ENCODE assay signal across 19 mouse cellular contexts in the genomic region with DNA sequence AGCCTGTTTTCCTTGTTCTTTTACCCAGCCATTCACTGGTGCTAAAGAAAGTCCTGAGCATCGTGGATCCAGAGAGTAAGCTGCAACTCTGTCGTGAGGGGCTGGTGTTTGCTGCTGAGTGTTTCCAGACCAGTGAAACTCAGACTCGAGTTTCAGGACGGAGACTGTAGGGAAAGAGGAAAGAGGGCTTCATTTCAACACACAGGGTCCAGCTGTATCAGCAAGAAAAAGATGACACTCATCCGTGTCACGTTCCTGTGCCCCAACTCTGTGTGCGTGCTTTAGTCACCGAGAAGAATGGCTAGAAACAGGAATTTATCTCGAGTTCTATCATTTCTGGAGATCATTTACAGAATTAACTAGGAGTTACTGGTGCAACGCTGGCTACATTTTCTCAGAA. TPM values are rescaled to one million over a fixed set of nuclear protein-coding genes. Genes with fewer than 3 reads are reported as not detected.
A peak's percentile ranks its signal among the peaks of the same experiment; 100 is the strongest.
DNase-seq lines count a peak whose midpoint lies in the region; ATAC-seq and TF ChIP-seq lines count a peak whose summit lies in the region.
"Had no signal": no experiment of that assay in that cellular context is flagged by ENCODE, and none has a peak within 500 bp of the region (broad histone marks: within the 10 kb centered on the region; RNA-seq: fewer than 3 reads in every experiment).

No protein-coding gene starts in this region.

- H3K36me3 ChIP-seq in kidney, embryonic 15.5 days: no peaks in the 10 kb centered on the region
- H3K36me3 ChIP-seq in stomach, embryonic 15.5 days: no peaks in the 10 kb centered on the region
- no peaks in the 10 kb centered on the region for H3K36me3 ChIP-seq in stomach, postnatal 0 days (ENCODE audit: control insufficient read depth, insufficient read depth, low read length)
- H3K36me3 ChIP-seq in liver, postnatal 0 days (replicated peaks; ENCODE audit: insufficient read depth, low read length): no peaks in the 10 kb centered on the region
- H3K36me3 ChIP-seq: G1E; limb, embryonic 10.5 days; lung, embryonic 15.5 days; midbrain, embryonic 13.5 days had no signal

- 35% methylated on average over 10 of the region's 10 CpGs for WGBS in kidney, embryonic 15.5 days
- 46% methylated on average over 10 of the region's 10 CpGs for WGBS in stomach, embryonic 15.5 days
- 46% methylated on average over 10 of the region's 10 CpGs for WGBS in stomach, postnatal 0 days
- 23% methylated on average over 10 of the region's 10 CpGs for WGBS in liver, postnatal 0 days (ENCODE audit: insufficient replicate concordance)

- H3K27me3 ChIP-seq in kidney, embryonic 15.5 days: no peaks in the 10 kb centered on the region
- H3K27me3 ChIP-seq in stomach, embryonic 15.5 days (replicated peaks): no peaks in the 10 kb centered on the region
- no peaks in the 10 kb centered on the region for H3K27me3 ChIP-seq in stomach, postnatal 0 days (ENCODE audit: control insufficient read depth, insufficient read depth, low read length)
- no peaks in the 10 kb centered on the region for H3K27me3 ChIP-seq in liver, postnatal 0 days (ENCODE audit: insufficient read depth, low read length)
- H3K27me3 ChIP-seq: lung, embryonic 15.5 days; midbrain, embryonic 13.5 days had no signal

- no peak for ATAC-seq in kidney, embryonic 15.5 days (replicated peaks; ENCODE audit: low FRiP score)
- no peak for ATAC-seq in stomach, embryonic 15.5 days (ENCODE audit: insufficient read depth, low FRiP score, low read depth)
- ATAC-seq in stomach, postnatal 0 days (ENCODE audit: low FRiP score, low TSS enrichment): no peak
- no peak for ATAC-seq in liver, postnatal 0 days
- ATAC-seq: forebrain, embryonic 14.5 days; hindbrain, embryonic 16.5 days; midbrain, embryonic 13.5 days had no signal

- H3K27ac ChIP-seq in kidney, embryonic 15.5 days: peak overlapping the region; percentile 41; the same call in 1 of the 2 replicates
- no peak overlapping the region for H3K27ac ChIP-seq in stomach, embryonic 15.5 days
- no peak overlapping the region for H3K27ac ChIP-seq in stomach, postnatal 0 days (replicated peaks)
- H3K27ac ChIP-seq in liver, postnatal 0 days (ENCODE audit: low read depth): peak overlapping the region; percentile 66
- H3K27ac ChIP-seq: heart, adult 2 months; limb, embryonic 10.5 days; lung, embryonic 15.5 days; midbrain, embryonic 13.5 days had no signal

- no peak for DNase-seq in kidney, postnatal 36 days
- no peak for DNase-seq in stomach, postnatal 0 days (ENCODE audit: low spot score)
- DNase-seq in liver, postnatal 0 days: no peak
- no peak for DNase-seq in right cerebral cortex, postnatal 25 days
- DNase-seq in urinary bladder, adult 18-20 months (ENCODE audit: low spot score in 2 of 2): no peak
- DNase-seq: adrenal gland, postnatal 36 days; cerebellum, postnatal 14 days; heart, adult 2 months; heart, postnatal 14 days; kidney, postnatal 14 days; thymus, adult 18-20 months had no signal

- H3K9me3 ChIP-seq in kidney, embryonic 15.5 days (replicated peaks): no peaks in the 10 kb centered on the region
- no peaks in the 10 kb centered on the region for H3K9me3 ChIP-seq in stomach, embryonic 15.5 days
- H3K9me3 ChIP-seq in stomach, postnatal 0 days (ENCODE audit: control insufficient read depth, low read length): no peaks in the 10 kb centered on the region
- no peaks in the 10 kb centered on the region for H3K9me3 ChIP-seq in liver, postnatal 0 days (ENCODE audit: low read length)
- H3K9me3 ChIP-seq: G1E; limb, embryonic 10.5 days; lung, embryonic 15.5 days; midbrain, embryonic 13.5 days had no signal

- no peak for TF ChIP-seq EP300 in stomach, postnatal 0 days (optimal IDR thresholded peaks at IDR 0.05)
- no peak for TF ChIP-seq EP300 in liver, postnatal 0 days (IDR thresholded peaks at IDR 0.05; ENCODE audit: low read depth)

- no peak overlapping the region for H3K9ac ChIP-seq in kidney, embryonic 15.5 days
- H3K9ac ChIP-seq in stomach, embryonic 15.5 days: no peak overlapping the region
- no peak overlapping the region for H3K9ac ChIP-seq in stomach, postnatal 0 days (ENCODE audit: low read length)
- 0 out of 2 replicates have a peak overlapping the region, but pooled peaks have one; percentile 19 for H3K9ac ChIP-seq in liver, postnatal 0 days (replicated peaks)
- H3K9ac ChIP-seq: lung, embryonic 15.5 days; midbrain, embryonic 13.5 days had no signal

- H3K4me1 ChIP-seq in kidney, embryonic 15.5 days: peaks cover 11% of the 10 kb centered on the region; the same call in 1 of the 2 replicates
- H3K4me1 ChIP-seq in stomach, embryonic 15.5 days: no peaks in the 10 kb centered on the region
- no peaks in the 10 kb centered on the region for H3K4me1 ChIP-seq in stomach, postnatal 0 days (replicated peaks; ENCODE audit: control insufficient read depth, insufficient read depth)
- H3K4me1 ChIP-seq in liver, postnatal 0 days (ENCODE audit: insufficient read depth): peaks cover 27% of the 10 kb centered on the region
- H3K4me1 ChIP-seq: limb, embryonic 10.5 days; midbrain, embryonic 13.5 days had no signal

- no peak overlapping the region for H3K4me3 ChIP-seq in kidney, embryonic 15.5 days (replicated peaks)
- no peak overlapping the region for H3K4me3 ChIP-seq in stomach, embryonic 15.5 days (replicated peaks)
- no peak overlapping the region for H3K4me3 ChIP-seq in stomach, postnatal 0 days (ENCODE audit: low read depth, low read length)
- no peak overlapping the region for H3K4me3 ChIP-seq in liver, postnatal 0 days (ENCODE audit: low read depth, low read length)
- H3K4me3 ChIP-seq: heart, adult 2 months; limb, embryonic 10.5 days; lung, embryonic 15.5 days; midbrain, embryonic 13.5 days had no signal

- no peak for TF ChIP-seq CTCF in stomach, postnatal 0 days (IDR thresholded peaks at IDR 0.05; ENCODE audit: low read depth)
- no peak for TF ChIP-seq CTCF in liver, postnatal 0 days (IDR thresholded peaks at IDR 0.05; ENCODE audit: low read depth)

- H3K4me2 ChIP-seq in kidney, embryonic 15.5 days: peak overlapping the region; percentile 32
- H3K4me2 ChIP-seq in stomach, embryonic 15.5 days: 0 out of 2 replicates have a peak overlapping the region, but pooled peaks have one; percentile 14
- no peak overlapping the region for H3K4me2 ChIP-seq in stomach, postnatal 0 days (replicated peaks; ENCODE audit: low read depth)
- H3K4me2 ChIP-seq in liver, postnatal 0 days (ENCODE audit: low read depth, low read length): peak overlapping the region; percentile 29; the same call in 1 of the 2 replicates
- H3K4me2 ChIP-seq: lung, embryonic 15.5 days; midbrain, embryonic 13.5 days had no signal

RNA-seq across cellular contexts. Expression of gene Ric1, which starts 33.7 kb away (rescaled TPM):
- 14.2 and 14.6 TPM in 2 replicates for polyA plus RNA-seq in kidney, embryonic 15.5 days (2015; fragmentation: Nextera tagmentation; extraction: Ambion mirVana)
- polyA plus RNA-seq in stomach, embryonic 15.5 days (2015; fragmentation: Nextera tagmentation; extraction: Ambion mirVana): 13.8 and 14.3 TPM in 2 replicates
- polyA plus RNA-seq in stomach, postnatal 0 days (2015; fragmentation: Nextera tagmentation; extraction: Ambion mirVana): 7.4 and 7.6 TPM in 2 replicates
- polyA plus RNA-seq in liver, postnatal 0 days (2015; fragmentation: Nextera tagmentation; extraction: Ambion mirVana): 7.8 and 7.9 TPM in 2 replicates

Comparison
In these comparisons a context has a peak if more than half of its experiments do, and no peak if none do; other contexts are left out.
1. H3K27ac ChIP-seq: peak in kidney, embryonic 15.5 days (single experiment) and liver, postnatal 0 days (single experiment); none in stomach, embryonic 15.5 days (single experiment) and stomach, postnatal 0 days (single experiment).